Mouse (Mus musculus) mouse embryonic stem cell (cell line): ENCODE results near the gene 2610001J05Rik.

Experiments
- in situ Hi-C, 2 experiments: fragments of 300-500 bp; cut with MboI; formaldehyde crosslinking; loops; 1 replicate in 1 of 2; 3 replicates in 1 of 2; pipeline ENCODE4 v1.14.3; 2019 to 2020; ENCODE audit warnings: low sequenced_read_pairs in 2 of 2, low pct_unique_long_range_greater_than_20kb in 1 of 2, mixed read lengths in 1 of 2; ENCODE audit not compliant: unreplicated experiment in 1 of 2

The 2610001J05Rik gene

GRCm38 (mm10) chr6:13837916-13838676, 33.2 kb downstream of the 2610001J05Rik start:
- in situ Hi-C loops, result no loop called here

- in situ Hi-C loops, result no loop called here
Measured at GRCm38 (mm10) chr6:13836967-13837570, 34.2 kb downstream of the 2610001J05Rik start.

DNA sequence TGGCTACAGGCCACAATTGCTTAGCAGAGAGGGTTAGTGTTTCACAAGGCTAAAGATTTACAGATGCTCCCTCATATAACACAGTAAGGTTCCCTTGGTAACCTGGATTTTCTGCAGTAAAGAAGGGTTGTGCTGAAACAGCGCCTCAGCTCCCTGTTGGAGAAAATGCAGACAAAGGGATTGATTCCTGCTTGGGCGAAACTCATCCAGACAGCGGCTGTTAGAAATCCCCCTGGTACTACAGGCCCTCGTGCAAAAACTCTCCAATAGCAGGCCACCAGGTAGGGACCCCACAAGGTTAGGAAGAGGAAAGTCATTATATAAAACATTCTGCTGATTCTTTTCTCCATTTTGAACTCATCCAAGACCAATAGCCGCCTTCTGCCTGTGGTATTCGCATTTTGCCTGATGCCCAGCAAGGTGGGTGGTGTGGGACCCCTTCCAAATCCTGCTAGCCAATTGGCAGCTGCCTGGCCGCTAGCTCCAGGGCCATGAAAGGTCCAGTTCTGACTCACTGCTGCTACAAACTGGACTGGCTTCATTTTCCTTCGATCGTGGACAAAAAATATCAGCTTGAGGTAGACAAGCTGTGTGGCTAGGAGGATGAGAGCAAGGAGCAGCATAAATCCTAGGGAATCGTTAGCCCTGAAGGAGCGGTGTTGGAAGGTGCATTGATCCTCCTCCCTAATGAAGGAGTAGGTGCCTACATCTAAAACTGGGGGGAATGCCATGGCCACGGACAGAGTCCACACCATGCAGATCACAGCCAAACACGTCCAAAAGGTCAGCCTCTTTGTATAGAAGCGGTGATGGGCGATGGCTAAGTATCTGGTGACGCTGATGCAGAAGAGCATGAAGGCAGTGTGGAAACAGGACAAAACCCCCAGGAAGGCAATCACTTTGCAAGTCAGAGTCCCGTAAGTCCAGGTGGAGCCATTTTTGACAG, 35.3 kb downstream of the 2610001J05Rik start:
- in situ Hi-C loops, result no loop called here

GRCm38 (mm10) chr6:13832770-13833169, 38.5 kb downstream of the 2610001J05Rik start:
- in situ Hi-C loops, result no loop called here

- in situ Hi-C loops, result no loop called here
Measured at GRCm38 (mm10) chr6:13828877-13829276, 42.4 kb downstream of the 2610001J05Rik start.
